23 mouse cellular contexts compared by ENCODE assay signal in the genomic region with DNA sequence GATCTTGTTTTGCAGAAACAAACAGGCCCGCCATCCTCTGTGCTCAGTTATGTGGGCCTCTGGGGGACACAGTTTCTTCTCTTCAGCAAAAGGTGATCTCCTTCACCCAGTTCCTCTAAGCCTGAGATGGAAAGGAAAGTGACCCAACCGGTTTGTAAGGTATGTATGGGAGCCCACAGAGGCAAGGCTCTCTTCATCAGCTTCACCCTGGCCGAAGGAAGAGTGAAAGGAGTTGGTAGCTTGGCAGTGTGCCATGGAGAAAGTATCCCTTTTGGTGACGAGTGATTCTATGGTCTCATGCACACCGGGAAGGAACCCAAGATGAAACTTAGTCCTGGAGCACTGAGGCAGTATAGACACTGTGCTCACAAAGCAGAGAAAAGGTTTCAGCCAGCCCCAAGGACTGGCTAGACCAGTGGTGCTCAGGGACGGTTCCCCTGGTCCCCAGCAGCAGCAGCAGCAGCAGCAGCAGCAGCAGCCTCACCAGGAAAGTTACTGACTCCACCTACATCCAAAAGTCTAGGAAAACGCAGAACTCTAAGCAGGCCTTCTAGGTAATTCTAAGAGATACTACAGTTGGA.
DNase-seq lines count a peak whose midpoint lies in the region; ATAC-seq and TF ChIP-seq lines count a peak whose summit lies in the region.
"Had no signal": no experiment of that assay in that cellular context is flagged by ENCODE, and none has a peak within 500 bp of the region (broad histone marks: within the 10 kb centered on the region; RNA-seq: fewer than 3 reads in every experiment).

No protein-coding gene starts in this region.

- TF ChIP-seq POLR2A in lung, adult 2 months (IDR thresholded peaks at IDR 0.05; ENCODE audit: borderline replicate concordance, extremely low read depth, low read depth, low read length): no peak

- H3K4me1 ChIP-seq in kidney, embryonic 14.5 days (ENCODE audit: control insufficient read depth, insufficient read depth, low read length): 0 out of 2 replicates have a peak, but pooled peaks cover 2% of the 10 kb centered on the region
- H3K4me1 ChIP-seq in lung, adult 2 months (ENCODE audit: control insufficient read depth, insufficient read depth, low read length): no peaks in the 10 kb centered on the region
- H3K4me1 ChIP-seq in intestine, embryonic 15.5 days (replicated peaks): no peaks in the 10 kb centered on the region
- no peaks in the 10 kb centered on the region for H3K4me1 ChIP-seq in stomach, embryonic 15.5 days
- H3K4me1 ChIP-seq in midbrain, embryonic 15.5 days: no peaks in the 10 kb centered on the region
- no peaks in the 10 kb centered on the region for H3K4me1 ChIP-seq in hindbrain, embryonic 16.5 days (ENCODE audit: control insufficient read depth, insufficient read depth, low read depth, low read length)
- H3K4me1 ChIP-seq: megakaryocyte, embryonic 14.5 days had no signal

- no peak for ATAC-seq in kidney, embryonic 14.5 days (ENCODE audit: low FRiP score, low TSS enrichment)
- ATAC-seq in intestine, embryonic 15.5 days: peak; percentile 75
- peak; percentile 50; the same call in 1 of the 2 replicates for ATAC-seq in stomach, embryonic 15.5 days (ENCODE audit: insufficient read depth, low FRiP score, low read depth)
- no peak for ATAC-seq in midbrain, embryonic 15.5 days (replicated peaks)
- no peak for ATAC-seq in hindbrain, embryonic 16.5 days
- ATAC-seq: activated CD4-positive, CD25-positive, alpha-beta regulatory T cell, adult 4 months; forebrain, embryonic 16.5 days; inflammation-experienced regulatory T-cells, adult 6 months; midbrain, embryonic 16.5 days; Patski had no signal

- no peak overlapping the region for H3K4me2 ChIP-seq in kidney, embryonic 14.5 days (replicated peaks; ENCODE audit: low read depth, low read length)
- H3K4me2 ChIP-seq in intestine, embryonic 15.5 days (replicated peaks): no peak overlapping the region
- no peak overlapping the region for H3K4me2 ChIP-seq in stomach, embryonic 15.5 days
- no peak overlapping the region for H3K4me2 ChIP-seq in midbrain, embryonic 15.5 days
- no peak overlapping the region for H3K4me2 ChIP-seq in hindbrain, embryonic 16.5 days (ENCODE audit: low read length)
- H3K4me2 ChIP-seq: limb, embryonic 13.5 days had no signal

- peak overlapping the region; percentile 0; the same call in 1 of the 2 replicates for H3K27ac ChIP-seq in kidney, embryonic 14.5 days (ENCODE audit: low read depth, low read length)
- no peak overlapping the region for H3K27ac ChIP-seq in intestine, embryonic 15.5 days
- no peak overlapping the region for H3K27ac ChIP-seq in stomach, embryonic 15.5 days
- no peak overlapping the region for H3K27ac ChIP-seq in midbrain, embryonic 15.5 days
- no peak overlapping the region for H3K27ac ChIP-seq in hindbrain, embryonic 16.5 days (ENCODE audit: low read depth, low read length)
- H3K27ac ChIP-seq: heart, adult 2 months; hindbrain, embryonic 10.5 days; limb, embryonic 13.5 days; liver, embryonic 14.5 days had no signal

- no peaks in the 10 kb centered on the region for H3K27me3 ChIP-seq in kidney, embryonic 14.5 days (ENCODE audit: control insufficient read depth, insufficient read depth, low read length)
- no peaks in the 10 kb centered on the region for H3K27me3 ChIP-seq in intestine, embryonic 15.5 days (replicated peaks)
- no peaks in the 10 kb centered on the region for H3K27me3 ChIP-seq in stomach, embryonic 15.5 days (replicated peaks)
- H3K27me3 ChIP-seq in midbrain, embryonic 15.5 days (replicated peaks): no peaks in the 10 kb centered on the region
- H3K27me3 ChIP-seq in hindbrain, embryonic 16.5 days (replicated peaks; ENCODE audit: control insufficient read depth, insufficient read depth, low read length): no peaks in the 10 kb centered on the region
- H3K27me3 ChIP-seq: megakaryocyte, embryonic 14.5 days; Patski had no signal

- DNase-seq in kidney, adult 8-10 months: no peak
- peak; percentile 8 for DNase-seq in lung, postnatal 36 days
- no peak for DNase-seq in lung, adult 2 months
- DNase-seq: adrenal gland, postnatal 14 days; cerebellum, adult 18-20 months; heart, adult 2 months; retina, postnatal 1 day; right cerebral cortex, postnatal 4 days; thymus, adult 18-20 months had no signal

- H3K4me3 ChIP-seq in kidney, embryonic 14.5 days (ENCODE audit: low read length): no peak overlapping the region
- no peak overlapping the region for H3K4me3 ChIP-seq in lung, adult 2 months (replicated peaks; ENCODE audit: extremely low read depth, low read depth, low read length)
- no peak overlapping the region for H3K4me3 ChIP-seq in intestine, embryonic 15.5 days (replicated peaks)
- no peak overlapping the region for H3K4me3 ChIP-seq in stomach, embryonic 15.5 days (replicated peaks)
- H3K4me3 ChIP-seq in midbrain, embryonic 15.5 days: no peak overlapping the region
- H3K4me3 ChIP-seq in hindbrain, embryonic 16.5 days (ENCODE audit: low read length): no peak overlapping the region
- H3K4me3 ChIP-seq: heart, adult 2 months; hindbrain, embryonic 10.5 days; limb, embryonic 13.5 days; megakaryocyte, embryonic 14.5 days had no signal

- WGBS in kidney, embryonic 14.5 days: 52% methylated on average over 7 of the region's 7 CpGs
- 51% methylated on average over 7 of the region's 7 CpGs for WGBS in lung, adult 2 months
- 46% methylated on average over 7 of the region's 7 CpGs for WGBS in intestine, embryonic 15.5 days
- WGBS in stomach, embryonic 15.5 days: 45% methylated on average over 7 of the region's 7 CpGs
- WGBS in midbrain, embryonic 15.5 days: 59% methylated on average over 7 of the region's 7 CpGs
- WGBS in hindbrain, embryonic 16.5 days: 57% methylated on average over 7 of the region's 7 CpGs

- H3K36me3 ChIP-seq in kidney, embryonic 14.5 days (ENCODE audit: control insufficient read depth, insufficient read depth, low read length): no peaks in the 10 kb centered on the region
- H3K36me3 ChIP-seq in intestine, embryonic 15.5 days: no peaks in the 10 kb centered on the region
- no peaks in the 10 kb centered on the region for H3K36me3 ChIP-seq in stomach, embryonic 15.5 days
- H3K36me3 ChIP-seq in midbrain, embryonic 15.5 days (replicated peaks): no peaks in the 10 kb centered on the region
- no peaks in the 10 kb centered on the region for H3K36me3 ChIP-seq in hindbrain, embryonic 16.5 days (ENCODE audit: control insufficient read depth, insufficient read depth, low read length)
- H3K36me3 ChIP-seq: hindbrain, embryonic 10.5 days; limb, embryonic 13.5 days had no signal

- no peaks in the 10 kb centered on the region for H3K9me3 ChIP-seq in kidney, embryonic 14.5 days (ENCODE audit: control insufficient read depth, low read length)
- H3K9me3 ChIP-seq in intestine, embryonic 15.5 days: no peaks in the 10 kb centered on the region
- H3K9me3 ChIP-seq in stomach, embryonic 15.5 days: no peaks in the 10 kb centered on the region
- no peaks in the 10 kb centered on the region for H3K9me3 ChIP-seq in midbrain, embryonic 15.5 days
- no peaks in the 10 kb centered on the region for H3K9me3 ChIP-seq in hindbrain, embryonic 16.5 days (ENCODE audit: control insufficient read depth, low read length)
- H3K9me3 ChIP-seq: hindbrain, embryonic 10.5 days; limb, embryonic 13.5 days had no signal

- no peak for TF ChIP-seq CTCF in lung, adult 2 months (IDR thresholded peaks at IDR 0.05; ENCODE audit: insufficient read depth, low read length)

- H3K9ac ChIP-seq in kidney, embryonic 14.5 days (ENCODE audit: low read depth, low read length): no peak overlapping the region
- no peak overlapping the region for H3K9ac ChIP-seq in intestine, embryonic 15.5 days
- no peak overlapping the region for H3K9ac ChIP-seq in stomach, embryonic 15.5 days
- no peak overlapping the region for H3K9ac ChIP-seq in midbrain, embryonic 15.5 days
- H3K9ac ChIP-seq in hindbrain, embryonic 16.5 days (ENCODE audit: low read depth, low read length): no peak overlapping the region
- H3K9ac ChIP-seq: limb, embryonic 13.5 days; liver, embryonic 14.5 days had no signal

Comparison
In these comparisons a context has a peak if more than half of its experiments do, and no peak if none do; other contexts are left out.
1. ATAC-seq: peak in intestine, embryonic 15.5 days (single experiment) and stomach, embryonic 15.5 days (single experiment); none in kidney, embryonic 14.5 days (single experiment), midbrain, embryonic 15.5 days (single experiment) and hindbrain, embryonic 16.5 days (single experiment).